Mouse (Mus musculus): ENCODE results near the gene Ccdc117. TPM values are rescaled to one million over a fixed set of nuclear protein-coding genes. Genes with fewer than 3 reads are reported as not detected.
A peak's percentile ranks its signal among the peaks of the same experiment; 100 is the strongest.
"Not testable (repeated sequence)": the region's sequence is repeated elsewhere in the genome, so short reads cannot be mapped to it uniquely, and the experiment has no call there.

The Ccdc117 gene
- polyA plus RNA-seq, 1 experiment from 2014 or later, result 9.9 TPM

- Histone ChIP-seq H3K27ac (ENCODE audit: low read length) (peak overlapping the region; percentile 22; the same call in 1 of the 2 replicates), H3K4me3 (ENCODE audit: low read depth, low read length) (peak overlapping the region; percentile 77), H3K4me1 (ENCODE audit: control insufficient read depth, insufficient read depth, low read length) (peaks cover 26% of the 10 kb centered on the region), H3K9ac (ENCODE audit: low read depth, low read length) (peak overlapping the region; percentile 86; the same call in 1 of the 2 replicates), H3K36me3 (ENCODE audit: control insufficient read depth, insufficient read depth, low read length) (no peaks in the 10 kb centered on the region), H3K9me3 (replicated peaks; ENCODE audit: control insufficient read depth, low read length, poor library complexity, severe bottlenecking) (no peaks in the 10 kb centered on the region), H3K27me3 (ENCODE audit: control insufficient read depth, insufficient read depth, low read depth, low read length) (no peaks in the 10 kb centered on the region), H3K4me2 (ENCODE audit: low read length) (peak overlapping the region; percentile 78)
- 62% methylated on average over 5 of the region's 5 CpGs for WGBS
- no peak for ATAC-seq
Measured at GRCm38 (mm10) chr11:5542482-5543185, 647 bp upstream of the Ccdc117 start.

DNA sequence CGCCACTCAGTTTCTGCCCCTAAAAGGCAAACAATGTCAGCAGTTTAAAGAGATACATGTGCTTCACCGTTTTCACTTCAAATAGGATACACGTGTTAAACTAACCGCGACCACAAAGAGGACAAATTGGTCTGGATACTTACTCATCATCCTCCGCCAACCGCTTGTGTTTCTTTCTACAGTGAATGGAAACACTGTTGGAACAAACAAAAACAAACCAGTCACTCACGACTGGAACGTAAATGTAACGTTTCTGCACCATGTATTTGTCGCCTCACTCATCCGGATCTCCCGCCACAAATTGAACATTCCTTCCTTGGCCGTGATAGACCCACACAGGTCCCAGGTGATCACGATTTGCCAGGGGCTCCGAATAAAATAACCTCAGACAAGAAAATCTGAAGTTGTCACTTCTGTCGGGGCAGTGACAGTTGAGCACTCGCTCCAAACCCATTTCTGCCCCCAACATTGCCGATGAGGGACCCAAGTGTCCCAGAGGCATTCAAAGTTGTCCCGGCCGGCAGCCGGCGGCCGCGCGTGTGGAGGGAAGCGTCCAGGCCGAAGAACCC is 673 bp downstream of the Ccdc117 start:
- Histone ChIP-seq H3K27ac (ENCODE audit: low read length) (peak overlapping the region; percentile 65), H3K4me1 (ENCODE audit: control insufficient read depth, insufficient read depth, low read length) (peaks cover 26% of the 10 kb centered on the region), H3K4me2 (ENCODE audit: low read length) (peak overlapping the region; percentile 78), H3K9me3 (replicated peaks; ENCODE audit: control insufficient read depth, low read length, poor library complexity, severe bottlenecking) (no peaks in the 10 kb centered on the region), H3K4me3 (ENCODE audit: low read depth, low read length) (peak overlapping the region; percentile 77), H3K9ac (ENCODE audit: low read depth, low read length) (peak overlapping the region; percentile 86), H3K27me3 (ENCODE audit: control insufficient read depth, insufficient read depth, low read depth, low read length) (no peaks in the 10 kb centered on the region), H3K36me3 (ENCODE audit: control insufficient read depth, insufficient read depth, low read length) (no peaks in the 10 kb centered on the region)
- ATAC-seq, result no peak
- 2% methylated on average over 28 of the region's 28 CpGs for WGBS

GRCm38 (mm10) chr11:5540331-5540730 is 1.7 kb downstream of the Ccdc117 start:
- Histone ChIP-seq H3K9ac (ENCODE audit: low read depth, low read length) (no peak overlapping the region), H3K9me3 (replicated peaks; ENCODE audit: control insufficient read depth, low read length, poor library complexity, severe bottlenecking) (no peaks in the 10 kb centered on the region), H3K4me2 (ENCODE audit: low read length) (peak overlapping the region; percentile 78), H3K36me3 (ENCODE audit: control insufficient read depth, insufficient read depth, low read length) (no peaks in the 10 kb centered on the region), H3K4me3 (ENCODE audit: low read depth, low read length) (peak overlapping the region; percentile 77), H3K4me1 (ENCODE audit: control insufficient read depth, insufficient read depth, low read length) (peaks cover 26% of the 10 kb centered on the region), H3K27ac (ENCODE audit: low read length) (no peak overlapping the region), H3K27me3 (ENCODE audit: control insufficient read depth, insufficient read depth, low read depth, low read length) (no peaks in the 10 kb centered on the region)
- WGBS, result 19% methylated on average over 4 of the region's 4 CpGs
- no peak for ATAC-seq

DNA sequence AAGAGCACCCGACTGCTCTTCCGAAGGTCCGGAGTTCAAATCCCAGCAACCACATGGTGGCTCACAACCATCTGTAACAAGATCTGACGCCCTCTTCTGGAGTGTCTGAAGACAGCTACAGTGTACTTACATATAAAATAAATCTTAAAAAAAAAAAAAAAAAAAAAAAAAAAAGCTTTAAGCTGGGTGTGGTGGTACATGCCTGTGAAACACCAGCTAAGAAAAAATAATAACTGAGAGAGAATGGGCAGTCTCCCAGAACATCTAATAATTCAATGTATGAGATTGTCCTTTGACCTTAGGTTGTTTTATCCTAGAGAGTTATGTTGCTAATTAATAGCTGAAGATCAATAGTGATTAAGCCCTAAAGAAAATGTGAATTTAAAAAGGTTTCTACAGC is 4.5 kb downstream of the Ccdc117 start:
- not testable (repeated sequence) for H3K4me3 ChIP-seq (ENCODE audit: low read depth, low read length); H3K36me3 ChIP-seq (ENCODE audit: control insufficient read depth, insufficient read depth, low read length); H3K27ac ChIP-seq (ENCODE audit: low read length); H3K9ac ChIP-seq (ENCODE audit: low read depth, low read length); H3K27me3 ChIP-seq (ENCODE audit: control insufficient read depth, insufficient read depth, low read depth, low read length); H3K9me3 ChIP-seq (replicated peaks; ENCODE audit: control insufficient read depth, low read length, poor library complexity, severe bottlenecking); H3K4me2 ChIP-seq (ENCODE audit: low read length); ATAC-seq
- WGBS, result 87% methylated on average over 4 of the region's 4 CpGs
- H3K4me1 ChIP-seq (ENCODE audit: control insufficient read depth, insufficient read depth, low read length), result peaks cover 25% of the 10 kb centered on the region

DNA sequence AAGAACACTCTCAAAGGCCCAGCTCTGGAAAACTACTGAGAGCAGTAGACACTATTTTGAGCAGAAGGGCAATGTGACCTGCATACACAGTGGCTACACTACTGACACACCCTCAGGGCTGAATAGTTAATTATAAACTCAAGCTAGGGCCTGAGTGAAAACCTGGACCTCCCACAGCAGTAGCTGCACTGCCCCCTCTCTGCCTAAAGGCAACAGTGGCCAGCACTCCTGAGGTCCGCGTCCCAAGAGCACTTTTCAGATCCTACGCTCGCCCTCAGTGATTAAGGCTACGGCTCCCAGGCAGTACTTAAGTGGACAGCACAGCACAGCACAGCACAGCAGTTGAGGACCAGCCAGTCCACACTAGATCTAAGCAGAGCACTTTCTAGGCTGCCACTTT is 8.9 kb downstream of the Ccdc117 start:
- 83% methylated on average over 5 of the region's 5 CpGs for WGBS
- Histone ChIP-seq H3K36me3 (ENCODE audit: control insufficient read depth, insufficient read depth, low read length) (peaks cover 26% of the 10 kb centered on the region), H3K9me3 (replicated peaks; ENCODE audit: control insufficient read depth, low read length, poor library complexity, severe bottlenecking) (no peaks in the 10 kb centered on the region), H3K4me3 (ENCODE audit: low read depth, low read length) (no peak overlapping the region), H3K4me1 (ENCODE audit: control insufficient read depth, insufficient read depth, low read length) (no peaks in the 10 kb centered on the region), H3K27ac (ENCODE audit: low read length) (no peak overlapping the region), H3K9ac (ENCODE audit: low read depth, low read length) (no peak overlapping the region), H3K4me2 (ENCODE audit: low read length) (no peak overlapping the region), H3K27me3 (ENCODE audit: control insufficient read depth, insufficient read depth, low read depth, low read length) (no peaks in the 10 kb centered on the region)
- ATAC-seq, result no peak

DNA sequence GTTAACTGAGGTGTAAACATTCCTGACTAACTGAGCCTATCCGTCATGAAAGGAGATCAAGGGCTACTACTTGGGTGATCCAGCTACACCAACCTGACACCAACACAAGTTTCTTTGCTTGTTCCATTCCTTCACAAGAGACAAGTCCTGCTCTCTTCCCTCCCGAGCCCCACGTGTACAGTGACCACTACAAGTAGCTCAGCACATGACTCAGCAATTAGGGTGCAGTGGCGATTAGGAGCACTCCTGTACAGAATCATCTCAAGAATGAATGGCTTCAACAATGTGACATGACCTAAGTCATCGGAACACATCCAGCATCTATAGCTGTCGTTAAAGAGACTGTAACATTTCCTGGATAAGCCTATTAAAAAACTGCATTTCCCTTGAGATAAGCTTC is 11.3 kb downstream of the Ccdc117 start:
- Histone ChIP-seq H3K9me3 (replicated peaks; ENCODE audit: control insufficient read depth, low read length, poor library complexity, severe bottlenecking) (no peaks in the 10 kb centered on the region), H3K27ac (ENCODE audit: low read length) (no peak overlapping the region), H3K36me3 (ENCODE audit: control insufficient read depth, insufficient read depth, low read length) (peaks cover 29% of the 10 kb centered on the region), H3K4me3 (ENCODE audit: low read depth, low read length) (no peak overlapping the region), H3K27me3 (ENCODE audit: control insufficient read depth, insufficient read depth, low read depth, low read length) (no peaks in the 10 kb centered on the region), H3K4me2 (ENCODE audit: low read length) (no peak overlapping the region), H3K4me1 (ENCODE audit: control insufficient read depth, insufficient read depth, low read length) (no peaks in the 10 kb centered on the region), H3K9ac (ENCODE audit: low read depth, low read length) (no peak overlapping the region)
- ATAC-seq, result no peak
- WGBS, result 65% methylated on average over 6 of the region's 6 CpGs

GRCm38 (mm10) chr11:5530172-5530571 is 11.8 kb downstream of the Ccdc117 start:
- no peak for ATAC-seq
- WGBS, result 82% methylated on average over 5 of the region's 5 CpGs
- Histone ChIP-seq H3K4me2 (ENCODE audit: low read length) (no peak overlapping the region), H3K36me3 (ENCODE audit: control insufficient read depth, insufficient read depth, low read length) (peaks cover 29% of the 10 kb centered on the region), H3K27ac (ENCODE audit: low read length) (no peak overlapping the region), H3K27me3 (ENCODE audit: control insufficient read depth, insufficient read depth, low read depth, low read length) (no peaks in the 10 kb centered on the region), H3K4me3 (ENCODE audit: low read depth, low read length) (no peak overlapping the region), H3K9ac (ENCODE audit: low read depth, low read length) (no peak overlapping the region), H3K9me3 (replicated peaks; ENCODE audit: control insufficient read depth, low read length, poor library complexity, severe bottlenecking) (no peaks in the 10 kb centered on the region), H3K4me1 (ENCODE audit: control insufficient read depth, insufficient read depth, low read length) (no peaks in the 10 kb centered on the region)

DNA sequence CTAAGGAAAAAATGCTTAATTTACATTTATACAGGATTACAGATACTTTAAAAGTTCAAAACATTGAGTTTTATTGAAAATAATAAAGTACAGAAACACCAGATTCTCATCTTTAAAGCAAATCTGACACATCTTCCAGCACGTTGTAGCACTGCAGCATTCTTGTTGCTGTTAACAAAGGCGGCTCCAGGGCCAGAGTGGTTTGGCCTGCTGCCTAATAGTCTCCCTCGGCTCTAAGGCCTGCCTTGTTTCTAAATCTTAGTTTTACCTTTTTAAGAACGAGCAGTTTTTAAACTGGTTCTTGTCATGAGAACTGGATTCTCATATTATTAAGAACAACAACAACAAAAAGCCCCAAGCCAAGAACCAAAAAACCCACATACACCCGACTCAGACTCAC is 13.1 kb downstream of the Ccdc117 start:
- Histone ChIP-seq H3K9me3 (replicated peaks; ENCODE audit: control insufficient read depth, low read length, poor library complexity, severe bottlenecking) (no peaks in the 10 kb centered on the region), H3K36me3 (ENCODE audit: control insufficient read depth, insufficient read depth, low read length) (peaks cover 35% of the 10 kb centered on the region), H3K4me3 (ENCODE audit: low read depth, low read length) (no peak overlapping the region), H3K4me2 (ENCODE audit: low read length) (no peak overlapping the region), H3K9ac (ENCODE audit: low read depth, low read length) (no peak overlapping the region), H3K27ac (ENCODE audit: low read length) (no peak overlapping the region), H3K27me3 (ENCODE audit: control insufficient read depth, insufficient read depth, low read depth, low read length) (no peaks in the 10 kb centered on the region), H3K4me1 (ENCODE audit: control insufficient read depth, insufficient read depth, low read length) (peaks cover under 1% of the 10 kb centered on the region; the same call in 1 of the 2 replicates)
- ATAC-seq, result no peak
- WGBS, result 79% methylated on average over 5 of the region's 5 CpGs

- H3K27me3 ChIP-seq (ENCODE audit: control insufficient read depth, insufficient read depth, low read depth, low read length), result no peaks in the 10 kb centered on the region
- no peak overlapping the region for H3K4me3 ChIP-seq (ENCODE audit: low read depth, low read length)
- no peak for ATAC-seq
- H3K27ac ChIP-seq (ENCODE audit: low read length), result no peak overlapping the region
- H3K4me1 ChIP-seq (ENCODE audit: control insufficient read depth, insufficient read depth, low read length), result peaks cover 9% of the 10 kb centered on the region
- no peak overlapping the region for H3K9ac ChIP-seq (ENCODE audit: low read depth, low read length)
- H3K9me3 ChIP-seq (replicated peaks; ENCODE audit: control insufficient read depth, low read length, poor library complexity, severe bottlenecking), result no peaks in the 10 kb centered on the region
- WGBS, result 81% methylated on average over 5 of the region's 5 CpGs
- peaks cover 41% of the 10 kb centered on the region for H3K36me3 ChIP-seq (ENCODE audit: control insufficient read depth, insufficient read depth, low read length)
- H3K4me2 ChIP-seq (ENCODE audit: low read length), result no peak overlapping the region
Measured at GRCm38 (mm10) chr11:5527865-5528523, 14.0 kb downstream of the Ccdc117 start.
